Mouse (Mus musculus) myocyte (in vitro differentiated cells): Measurements from ENCODE around the gene Rnf207.

Experiments used
- E2F4 ChIP-seq: IDR thresholded peaks from one replicate; pipeline ENCODE4 v1.6.1; 2011; ENCODE audit warnings: mild to moderate bottlenecking, control low read depth, moderate library complexity; ENCODE audit not compliant: insufficient read depth
- MYOD1 ChIP-seq, 3 experiments: IDR thresholded peaks; one replicate each; pipeline ENCODE4 v1.6.1; 2011; ENCODE audit warnings: control low read depth in 2 of 3, low read depth in 2 of 3, mild to moderate bottlenecking in 2 of 3, moderate library complexity in 1 of 3; ENCODE audit not compliant: insufficient read length in 2 of 3, control insufficient read depth in 1 of 3
- POLR2A ChIP-seq: IDR thresholded peaks from one replicate; pipeline ENCODE4 v1.6.1; 2011; ENCODE audit warnings: low read depth, mild to moderate bottlenecking, control low read depth, moderate library complexity; ENCODE audit not compliant: insufficient read length
- POLR2AphosphoS2 ChIP-seq: IDR thresholded peaks from one replicate; pipeline ENCODE4 v1.6.1; 2011; ENCODE audit warnings: low read depth, control low read depth; ENCODE audit not compliant: insufficient read length
- TCF12 ChIP-seq: IDR thresholded peaks from one replicate; pipeline ENCODE4 v1.6.1; 2011; ENCODE audit warnings: mild to moderate bottlenecking, control low read depth; ENCODE audit not compliant: poor library complexity, insufficient read depth, severe bottlenecking

DNA sequence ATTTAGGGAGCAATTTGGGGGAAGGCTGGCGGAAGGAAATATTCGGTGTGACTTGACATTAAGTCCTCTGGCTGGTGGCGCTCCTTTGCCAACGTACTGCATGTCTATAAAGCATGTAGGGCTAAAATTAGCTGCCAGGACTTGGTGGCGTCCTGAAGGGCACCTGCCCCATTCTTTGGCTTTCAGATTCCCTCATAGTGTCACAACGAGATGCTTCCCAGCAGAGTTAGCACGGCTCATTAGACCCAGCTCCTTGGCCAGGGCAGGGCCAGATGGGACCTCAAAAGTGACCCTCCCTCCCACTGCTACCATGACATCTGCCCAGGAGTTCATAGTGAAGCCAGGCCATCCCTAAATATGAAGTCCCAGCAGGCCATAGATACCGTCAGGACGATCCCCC lies 48.2 kb downstream of the Rnf207 start:
- no peak for TF ChIP-seq POLR2AphosphoS2
- TF ChIP-seq E2F4, result no peak
- no peak for TF ChIP-seq TCF12
- TF ChIP-seq POLR2A, result no peak
- no peak for TF ChIP-seq MYOD1 (IDR thresholded peaks at IDR 0.05; ENCODE audit: control insufficient read depth in 1 of 3, insufficient read length in 2 of 3, low read depth in 2 of 3)
